Mouse (Mus musculus): ENCODE measurements around the gene Gm2a. TPM values are rescaled to one million over a fixed set of nuclear protein-coding genes. Genes with fewer than 3 reads are reported as not detected.

The Gm2a gene
- total and polyA plus RNA-seq, 3 experiments, result 0.19 to 0.52 TPM; not detected in 1

DNA sequence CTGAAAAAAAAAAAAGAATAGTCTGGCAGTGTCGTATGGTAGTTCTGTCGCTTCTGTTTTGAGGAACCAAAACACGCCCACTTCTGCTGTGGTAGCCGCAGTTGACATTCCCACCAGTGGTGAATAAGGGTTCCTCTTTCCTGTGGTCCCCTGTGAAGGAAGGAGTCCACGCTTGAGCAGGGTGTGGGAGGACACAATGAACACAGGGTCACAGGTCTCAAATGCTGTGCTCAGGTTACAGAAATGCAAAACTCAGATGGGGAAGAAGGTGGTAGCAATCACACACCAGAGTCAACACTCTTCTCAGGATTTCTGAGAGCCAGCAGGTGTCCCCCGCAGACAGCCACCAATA lies 57.1 kb downstream of the Gm2a start (continued):
- no peak for TF ChIP-seq POLR2AphosphoS2 (IDR thresholded peaks at IDR 0.05; ENCODE audit: low read length)
- TF ChIP-seq RCOR1 (IDR thresholded peaks at IDR 0.05; ENCODE audit: low read depth, low read length), result no peak
- peak; percentile 17; the same call in 1 of the 2 replicates for TF ChIP-seq ETS1 (IDR thresholded peaks at IDR 0.05; ENCODE audit: low read depth, low read length)
- TF ChIP-seq SIN3A (IDR thresholded peaks at IDR 0.05; ENCODE audit: low read length), result peak; percentile 91
- TF ChIP-seq RAD21 (IDR thresholded peaks at IDR 0.05; ENCODE audit: low read depth, low read length), result no peak
- TF ChIP-seq GABPA (IDR thresholded peaks at IDR 0.05; ENCODE audit: low read depth, low read length), result no peak
- no peak for TF ChIP-seq CTCF (IDR thresholded peaks at IDR 0.05 in 2 of 3, conservative IDR thresholded peaks at IDR 0.05 in 1 of 3; ENCODE audit: control insufficient read depth in 1 of 3, insufficient read depth in 1 of 3, low read depth in 2 of 3, low read length in 3 of 3, poor library complexity in 1 of 3, severe bottlenecking in 1 of 3)
- peak; percentile 90 for TF ChIP-seq ZNF384 (IDR thresholded peaks at IDR 0.05; ENCODE audit: low read depth, low read length)
- peak; percentile 80 for TF ChIP-seq MYC (IDR thresholded peaks at IDR 0.05; ENCODE audit: low read depth, low read length)
- TF ChIP-seq MAFK (IDR thresholded peaks at IDR 0.05; ENCODE audit: borderline replicate concordance, low read depth, low read length), result 0 out of 2 replicates have a peak, but pooled peaks have one; percentile 24
- TF ChIP-seq USF2 (IDR thresholded peaks at IDR 0.05; ENCODE audit: borderline replicate concordance in 1 of 2, insufficient read depth in 1 of 2, low read depth in 1 of 2, low read length in 2 of 2), result no peak
- TF ChIP-seq MAZ (IDR thresholded peaks at IDR 0.05; ENCODE audit: low read depth, low read length), result no peak
- TF ChIP-seq MYB (IDR thresholded peaks at IDR 0.05; ENCODE audit: low read depth, low read length), result no peak
- no peak for TF ChIP-seq TAL1 (IDR thresholded peaks at IDR 0.05; ENCODE audit: low read length)

DNA sequence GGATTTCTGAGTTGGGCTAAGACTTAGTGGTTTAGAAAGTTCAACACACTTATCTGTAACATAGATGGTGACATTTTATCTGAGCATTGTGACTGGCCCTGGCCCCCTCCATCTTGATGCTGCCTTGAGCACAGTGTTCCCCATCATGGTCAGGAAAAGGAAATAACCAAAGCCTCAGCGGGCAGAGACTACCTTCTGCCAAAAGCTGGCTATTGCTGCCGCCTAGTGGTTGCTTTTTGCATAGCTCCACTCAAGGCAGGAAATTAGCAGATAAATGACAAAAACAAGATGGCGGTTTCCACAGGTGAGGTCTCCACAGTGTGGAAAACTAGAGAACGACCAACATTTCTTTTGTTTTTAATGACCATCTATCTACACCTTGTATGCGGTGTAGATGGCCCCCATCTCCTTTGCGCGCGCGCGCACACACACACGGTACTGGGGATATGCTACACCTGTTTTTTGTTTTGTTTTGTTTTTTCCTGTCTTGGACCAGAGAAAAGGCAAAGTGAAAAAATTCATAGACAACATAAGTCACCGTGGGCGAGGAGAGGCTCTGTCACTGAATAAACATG lies 61.0 kb downstream of the Gm2a start:
- Histone ChIP-seq H3K9ac (ENCODE audit: control insufficient read depth, low read depth, low read length, poor library complexity, severe bottlenecking) (peak overlapping the region; percentile 13; the same call in 1 of the 2 replicates), H3K79me2 (ENCODE audit: control insufficient read depth, insufficient read depth, low read length, poor library complexity) (no peaks in the 10 kb centered on the region), H3K4me1 (ENCODE audit: control insufficient read depth in 1 of 2, insufficient read depth in 2 of 2, low read length in 2 of 2) (peaks cover 9 to 28% of the 10 kb centered on the region in 2 experiments), H3K27me3 (ENCODE audit: control insufficient read depth in 1 of 2, insufficient read depth in 2 of 2, low read length in 2 of 2) (no peaks in the 10 kb centered on the region), H3K36me3 (ENCODE audit: control insufficient read depth in 1 of 2, insufficient read depth in 2 of 2, low read length in 2 of 2) (peaks cover 0 to 9% of the 10 kb centered on the region in 2 experiments; a peak in 2 of 4 replicates), H3K9me3 (replicated peaks; ENCODE audit: insufficient read depth, low read length) (no peaks in the 10 kb centered on the region), H3K4me3 (ENCODE audit: control insufficient read depth in 1 of 2, insufficient read depth in 1 of 2, low read depth in 2 of 2, low read length in 2 of 2) (no peak overlapping the region; a peak in 1 of 4 replicates), H3K27ac (ENCODE audit: control insufficient read depth, low read depth, low read length) (no peak overlapping the region)
- DNase-seq (ENCODE audit: low read depth, low spot score), result peak; percentile 94
- no peak for TF ChIP-seq POLR2AphosphoS5 (IDR thresholded peaks at IDR 0.05; ENCODE audit: borderline replicate concordance, low read depth, low read length)
- TF ChIP-seq E2F4 (IDR thresholded peaks at IDR 0.05; ENCODE audit: borderline replicate concordance, low read depth, low read length), result no peak
- TF ChIP-seq MYB (IDR thresholded peaks at IDR 0.05; ENCODE audit: low read depth, low read length), result no peak
- TF ChIP-seq MAZ (IDR thresholded peaks at IDR 0.05; ENCODE audit: low read depth, low read length), result 0 out of 2 replicates have a peak, but pooled peaks have one; percentile 39
- peak; percentile 40; the same call in 1 of the 2 replicates for TF ChIP-seq ZNF384 (IDR thresholded peaks at IDR 0.05; ENCODE audit: low read depth, low read length)
- TF ChIP-seq USF2 (IDR thresholded peaks at IDR 0.05; ENCODE audit: borderline replicate concordance in 1 of 2, insufficient read depth in 1 of 2, low read depth in 1 of 2, low read length in 2 of 2), result no peak
- TF ChIP-seq SMC3 (IDR thresholded peaks at IDR 0.05; ENCODE audit: low read depth, low read length), result peak; percentile 97
- no peak for TF ChIP-seq TCF12 (IDR thresholded peaks at IDR 0.05; ENCODE audit: low read depth, low read length)
- peak; percentile 56; the same call in 1 of the 2 replicates for TF ChIP-seq HCFC1 (IDR thresholded peaks at IDR 0.05; ENCODE audit: low read depth, low read length)
- 0 out of 2 replicates have a peak, but pooled peaks have one; percentile 58 for TF ChIP-seq TBP (IDR thresholded peaks at IDR 0.05; ENCODE audit: low read depth, low read length)
- no peak for TF ChIP-seq ETS1 (IDR thresholded peaks at IDR 0.05; ENCODE audit: low read depth, low read length)
- TF ChIP-seq CTCF (IDR thresholded peaks at IDR 0.05 in 2 of 3, conservative IDR thresholded peaks at IDR 0.05 in 1 of 3; ENCODE audit: control insufficient read depth in 1 of 3, insufficient read depth in 1 of 3, low read depth in 2 of 3, low read length in 3 of 3, poor library complexity in 1 of 3, severe bottlenecking in 1 of 3), result peak in 2 of 3 experiments; percentile 95 to 98
- no peak for TF ChIP-seq GABPA (IDR thresholded peaks at IDR 0.05; ENCODE audit: low read depth, low read length)
- peak; percentile 100 for TF ChIP-seq ZC3H11A (IDR thresholded peaks at IDR 0.05; ENCODE audit: low read depth, low read length)
- peak; percentile 59; the same call in 1 of the 2 replicates for TF ChIP-seq SIN3A (IDR thresholded peaks at IDR 0.05; ENCODE audit: low read length)
- 0 out of 2 replicates have a peak, but pooled peaks have one; percentile 63 for TF ChIP-seq MYC (IDR thresholded peaks at IDR 0.05; ENCODE audit: low read depth, low read length)
- TF ChIP-seq GATA1 (IDR thresholded peaks at IDR 0.05; ENCODE audit: low read depth, low read length), result peak; percentile 53; the same call in 1 of the 2 replicates
- TF ChIP-seq BHLHE40 (IDR thresholded peaks at IDR 0.05; ENCODE audit: borderline replicate concordance, low read depth, low read length), result no peak
